In genomic region chr5:6040866-6041265, GRCm38 (mm10) we compare ENCODE assay signal across 17 mouse cellular contexts.
"Had no signal": no experiment of that assay in that cellular context is flagged by ENCODE, and none has a peak within 500 bp of the region (broad histone marks: within the 10 kb centered on the region; RNA-seq: fewer than 3 reads in every experiment).

No protein-coding gene starts in this region.

- H3K9ac ChIP-seq: lung, embryonic 15.5 days; midbrain, embryonic 13.5 days; midbrain, embryonic 15.5 days; neural tube, embryonic 12.5 days; stomach, embryonic 15.5 days had no signal

- H3K9me3 ChIP-seq: lung, embryonic 15.5 days; megakaryocyte, embryonic 14.5 days; midbrain, embryonic 13.5 days; midbrain, embryonic 15.5 days; neural tube, embryonic 12.5 days; stomach, embryonic 15.5 days had no signal

- H3K27me3 ChIP-seq: lung, embryonic 15.5 days; megakaryocyte, embryonic 14.5 days; midbrain, embryonic 13.5 days; midbrain, embryonic 15.5 days; neural tube, embryonic 12.5 days; stomach, embryonic 15.5 days had no signal

- H3K36me3 ChIP-seq: lung, embryonic 15.5 days; midbrain, embryonic 13.5 days; midbrain, embryonic 15.5 days; neural tube, embryonic 12.5 days; stomach, embryonic 15.5 days had no signal

- H3K4me2 ChIP-seq: lung, embryonic 15.5 days; midbrain, embryonic 11.5 days; midbrain, embryonic 13.5 days; midbrain, embryonic 15.5 days; neural tube, embryonic 12.5 days; stomach, embryonic 15.5 days had no signal

- H3K4me3 ChIP-seq: lung, embryonic 15.5 days; megakaryocyte, embryonic 14.5 days; midbrain, embryonic 13.5 days; midbrain, embryonic 15.5 days; neural tube, embryonic 12.5 days; stomach, embryonic 15.5 days had no signal

- H3K4me1 ChIP-seq: lung, embryonic 15.5 days; megakaryocyte, embryonic 14.5 days; midbrain, embryonic 15.5 days; neural tube, embryonic 12.5 days; stomach, embryonic 15.5 days had no signal

- DNase-seq: lung, adult 2 months; lung, postnatal 14 days; lung, postnatal 36 days; right cerebral cortex, postnatal 14 days; thymus, adult 2 months; thymus, postnatal 25 days; thymus, postnatal 4 days had no signal

- H3K27ac ChIP-seq: lung, embryonic 15.5 days; macrophage; midbrain, embryonic 13.5 days; midbrain, embryonic 15.5 days; neural tube, embryonic 12.5 days; stomach, embryonic 15.5 days; stomach, postnatal 0 days had no signal

- ATAC-seq: lung, postnatal 0 days; midbrain, embryonic 13.5 days; midbrain, embryonic 15.5 days had no signal
